Comparison of ENCODE assay signal across 8 mouse cellular contexts in the genomic region with DNA sequence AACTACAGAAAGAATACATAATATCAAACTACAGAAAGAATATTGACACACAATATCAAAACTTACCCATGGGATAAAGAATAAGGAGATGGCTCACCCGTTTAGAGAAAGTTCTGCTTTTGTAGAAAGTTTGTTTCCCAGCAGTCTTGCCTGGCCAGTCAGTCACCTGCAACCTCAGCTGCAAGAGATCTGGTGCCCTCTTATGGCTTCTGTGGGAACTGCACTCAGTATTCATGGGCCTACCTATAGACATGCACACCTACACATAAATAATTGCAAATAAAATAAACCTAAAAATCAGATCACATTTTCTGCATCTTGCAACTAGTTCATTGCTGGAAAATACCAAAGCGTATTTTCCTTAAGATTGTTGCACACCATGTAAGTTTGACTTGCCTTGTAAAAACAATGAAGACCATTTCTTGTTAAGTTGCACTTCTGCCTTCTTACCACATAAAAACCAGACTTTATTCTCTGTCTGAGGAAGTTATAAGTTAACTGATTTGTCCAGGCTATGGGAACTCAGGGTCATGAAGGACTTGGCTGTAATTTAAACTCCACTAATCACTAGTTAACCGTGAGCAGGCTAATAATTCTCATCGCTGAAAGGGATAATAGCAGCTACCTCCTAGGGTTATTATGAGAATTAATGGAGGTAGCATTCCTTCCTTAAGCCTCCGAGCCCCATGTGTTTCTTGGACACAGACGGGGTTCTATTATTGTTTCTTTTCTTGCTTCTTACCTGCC.
DNase-seq lines count a peak whose midpoint lies in the region; ATAC-seq and TF ChIP-seq lines count a peak whose summit lies in the region.

No protein-coding gene starts in this region.

- no peak overlapping the region for H3ac ChIP-seq in C2C12 (ENCODE audit: control insufficient read depth, insufficient read length, low read depth)

- no peaks in the 10 kb centered on the region for H3K27me3 ChIP-seq in hindbrain, embryonic 10.5 days (ENCODE audit: insufficient read depth, poor library complexity, severe bottlenecking)
- H3K27me3 ChIP-seq in hindbrain, embryonic 12.5 days = no peaks in the 10 kb centered on the region
- H3K27me3 ChIP-seq in C2C12 (ENCODE audit: control insufficient read depth, insufficient read depth, insufficient read length) = no peaks in the 10 kb centered on the region
- H3K27me3 ChIP-seq in lung, embryonic 14.5 days (ENCODE audit: insufficient read depth, low read length) = no peaks in the 10 kb centered on the region

- peak; percentile 31 for DNase-seq in hindbrain, embryonic 10.5 days (ENCODE audit: low spot score)
- DNase-seq in WW6 (ENCODE audit: low read depth, low spot score) = peak; percentile 24
- DNase-seq in heart, postnatal 14 days = peak; percentile 35 to 61
- DNase-seq in lung, embryonic 14.5 days = peak; percentile 66
- DNase-seq in thymus, postnatal 4 days = peak; percentile 78
- no peak for DNase-seq in urinary bladder, adult 18-20 months (ENCODE audit: low spot score in 2 of 2)

- TF ChIP-seq CTCF in C2C12 (IDR thresholded peaks at IDR 0.05; ENCODE audit: control insufficient read depth, insufficient read depth, insufficient read length) = peak; percentile 26
- TF ChIP-seq CTCF in lung, embryonic 14.5 days (IDR thresholded peaks at IDR 0.05; ENCODE audit: low read depth) = peak; percentile 78

- peaks cover 16% of the 10 kb centered on the region for H3K4me1 ChIP-seq in hindbrain, embryonic 10.5 days (replicated peaks)
- H3K4me1 ChIP-seq in hindbrain, embryonic 12.5 days = peaks cover 10% of the 10 kb centered on the region
- H3K4me1 ChIP-seq in lung, embryonic 14.5 days (ENCODE audit: insufficient read depth) = peaks cover 6% of the 10 kb centered on the region; the same call in 1 of the 2 replicates

- H3K9ac ChIP-seq in hindbrain, embryonic 12.5 days = no peak overlapping the region
- H3K9ac ChIP-seq in lung, embryonic 14.5 days = no peak overlapping the region

- H3K79me3 ChIP-seq in C2C12 (ENCODE audit: low read depth) = no peaks in the 10 kb centered on the region

- H3K9me3 ChIP-seq in hindbrain, embryonic 10.5 days = no peaks in the 10 kb centered on the region
- H3K9me3 ChIP-seq in hindbrain, embryonic 12.5 days (replicated peaks) = no peaks in the 10 kb centered on the region
- H3K9me3 ChIP-seq in lung, embryonic 14.5 days (ENCODE audit: low read depth, low read length) = no peaks in the 10 kb centered on the region

- H3K79me2 ChIP-seq in C2C12 (ENCODE audit: control insufficient read depth, insufficient read depth) = no peaks in the 10 kb centered on the region

- no peaks in the 10 kb centered on the region for H3K36me3 ChIP-seq in hindbrain, embryonic 10.5 days
- H3K36me3 ChIP-seq in hindbrain, embryonic 12.5 days = no peaks in the 10 kb centered on the region
- H3K36me3 ChIP-seq in C2C12 (ENCODE audit: control insufficient read depth, insufficient read depth) = no peaks in the 10 kb centered on the region
- H3K36me3 ChIP-seq in lung, embryonic 14.5 days (ENCODE audit: insufficient read depth) = no peaks in the 10 kb centered on the region

- intact Hi-C loops in heart, postnatal 14 days (cut with DNase I) = loop anchor here (5.0 kb wide), 2 partner anchors 59 to 106 kb away; no protein-coding TSS in a partner anchor

- H3K27ac ChIP-seq in hindbrain, embryonic 10.5 days = no peak overlapping the region
- no peak overlapping the region for H3K27ac ChIP-seq in hindbrain, embryonic 12.5 days
- no peak overlapping the region for H3K27ac ChIP-seq in lung, embryonic 14.5 days (ENCODE audit: low read depth)

- no peak overlapping the region for H3K4me3 ChIP-seq in hindbrain, embryonic 10.5 days
- no peak overlapping the region for H3K4me3 ChIP-seq in hindbrain, embryonic 12.5 days
- no peak overlapping the region for H3K4me3 ChIP-seq in C2C12 (ENCODE audit: insufficient read depth, poor library complexity, severe bottlenecking)
- no peak overlapping the region for H3K4me3 ChIP-seq in lung, embryonic 14.5 days (ENCODE audit: low read depth, low read length)

- H3K4me2 ChIP-seq in hindbrain, embryonic 12.5 days (replicated peaks) = no peak overlapping the region
- H3K4me2 ChIP-seq in lung, embryonic 14.5 days = no peak overlapping the region

- 86% methylated on average over 6 of the region's 6 CpGs for WGBS in hindbrain, embryonic 10.5 days
- WGBS in hindbrain, embryonic 12.5 days = 86% methylated on average over 6 of the region's 6 CpGs
- 86% methylated on average over 6 of the region's 6 CpGs for WGBS in lung, embryonic 14.5 days

- ATAC-seq in hindbrain, embryonic 12.5 days (ENCODE audit: low FRiP score) = no peak
- ATAC-seq in lung, embryonic 14.5 days (ENCODE audit: insufficient read depth) = no peak

TF ChIP-seq in C2C12, 6 proteins besides CTCF, POLR2A, EP300 and RAD21:
- TF ChIP-seq FOSL1 (IDR thresholded peaks at IDR 0.05; ENCODE audit: insufficient read depth, low read length, poor library complexity, severe bottlenecking) (no peak), MYOD1 (IDR thresholded peaks at IDR 0.05; ENCODE audit: control insufficient read depth, insufficient read length, low read depth) (no peak), MAX (IDR thresholded peaks at IDR 0.05) (no peak), USF1 (IDR thresholded peaks at IDR 0.05; ENCODE audit: low read depth) (no peak)

Comparison
In these comparisons a context has a peak if more than half of its experiments do, and no peak if none do; other contexts are left out.
1. DNase-seq: peak in hindbrain, embryonic 10.5 days (single experiment), WW6 (single experiment), heart, postnatal 14 days (2 of 2), lung, embryonic 14.5 days (single experiment) and thymus, postnatal 4 days (single experiment); none in urinary bladder, adult 18-20 months (0 of 2).